Mouse (Mus musculus) heart, embryonic 15.5 days (tissue): ENCODE measurements around the gene Spns2. TPM values are rescaled to one million over a fixed set of nuclear protein-coding genes. Genes with fewer than 3 reads are reported as not detected.

Experiments used
- ATAC-seq: fragments of 200-750 bp; cut with Nextera tagmentation; replicated peaks from 2 replicates; pipeline ENCODE4 v1.8.0; 2017; ENCODE audit warnings: low read depth, moderate TSS enrichment; ENCODE audit not compliant: insufficient number of reproducible peaks, insufficient read depth, low FRiP score
- H3K27ac ChIP-seq: fragments of 300-500 bp; sonication (generic); 2 replicates; pipeline ENCODE4 v1.5.1; 2015; ENCODE audit warnings: mild to moderate bottlenecking, inconsistent platforms
- H3K27me3 ChIP-seq: fragments of 300-500 bp; sonication (generic); 2 replicates; pipeline ENCODE4 v1.6.1; 2015; ENCODE audit warnings: inconsistent platforms
- H3K36me3 ChIP-seq: fragments of 300-500 bp; sonication (generic); 2 replicates; pipeline ENCODE4 v1.6.1; 2015; ENCODE audit warnings: mild to moderate bottlenecking, inconsistent platforms
- H3K4me1 ChIP-seq: fragments of 300-500 bp; sonication (generic); replicated peaks from 2 replicates; pipeline ENCODE4 v1.6.1; 2015; ENCODE audit warnings: inconsistent platforms
- H3K4me2 ChIP-seq: fragments of 300-500 bp; sonication (generic); 2 replicates; pipeline ENCODE4 v1.6.1; 2015; ENCODE audit warnings: inconsistent platforms, mild to moderate bottlenecking, moderate library complexity
- H3K4me3 ChIP-seq: fragments of 300-500 bp; sonication (generic); 2 replicates; pipeline ENCODE4 v1.5.1; 2015; ENCODE audit warnings: mild to moderate bottlenecking, inconsistent platforms
- H3K9ac ChIP-seq: fragments of 300-500 bp; sonication (generic); 2 replicates; pipeline ENCODE4 v1.6.1; 2015; ENCODE audit warnings: mild to moderate bottlenecking, inconsistent platforms
- H3K9me3 ChIP-seq: fragments of 300-500 bp; sonication (generic); replicated peaks from 2 replicates; pipeline ENCODE4 v1.6.1; 2016; ENCODE audit warnings: inconsistent platforms
- WGBS: fragments of 180-500 bp; shearing (Covaris S2); methylation state at CpG from one replicate; pipeline ENCODE4 v1.1.7; 2015; ENCODE audit warnings: mixed read lengths; 5-methylcytosine and 5-hydroxymethylcytosine counted together
- polyA plus RNA-seq: library from polyadenylated mRNA; unstranded; fragments of >200 nt; fragmentation: Nextera tagmentation; extraction: Ambion mirVana; gene quantifications from 2 replicates; pipeline ENCODE4 v1.2.1, GENCODE M21; 2015

The Spns2 gene
- polyA plus RNA-seq, 1 experiment from 2014 or later = 2.8 TPM

DNA sequence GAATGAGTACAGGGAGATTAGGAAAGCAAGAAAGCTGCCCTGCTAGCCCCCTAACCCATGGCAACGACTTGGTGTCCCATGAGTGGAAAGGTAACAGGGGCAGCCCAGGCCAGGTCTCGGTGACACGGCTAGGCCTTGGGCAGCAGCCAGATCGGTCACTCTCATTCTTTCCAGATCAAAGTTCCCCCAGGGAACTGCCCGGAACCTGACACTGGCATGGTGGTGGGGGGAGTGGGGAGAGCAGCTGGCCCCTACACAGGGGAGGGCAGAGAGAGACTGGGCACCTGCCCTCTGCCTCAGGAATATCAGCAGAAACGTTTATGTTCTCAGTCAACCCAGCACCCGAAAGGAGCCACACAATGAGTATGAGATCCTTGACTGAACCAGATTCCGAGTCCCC, 71.5 kb downstream of the Spns2 start:
- WGBS = 39% methylated on average over 8 of the region's 8 CpGs
- no peaks in the 10 kb centered on the region for H3K27me3 ChIP-seq
- no peak overlapping the region for H3K9ac ChIP-seq

DNA sequence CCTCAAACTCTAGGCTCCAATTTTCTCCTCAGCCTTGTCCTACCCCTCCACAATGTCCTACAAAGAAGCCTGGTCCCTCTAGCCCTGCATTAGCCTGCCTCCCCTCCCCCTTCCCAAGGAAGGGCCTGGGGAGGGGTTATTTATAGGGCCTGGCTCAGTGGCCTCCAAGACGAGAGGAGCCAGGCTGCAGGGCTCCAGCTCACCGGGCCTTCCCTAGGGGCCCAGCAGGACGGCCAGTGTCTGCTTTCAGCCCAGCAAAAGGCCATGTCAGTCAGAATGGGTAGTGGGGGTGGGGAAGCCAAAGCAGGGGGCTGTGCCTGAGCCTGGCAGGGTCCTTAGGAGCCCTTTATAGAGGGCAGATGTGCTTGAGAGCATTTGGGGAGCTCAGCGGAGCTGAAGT, 72.3 kb downstream of the Spns2 start:
- Histone ChIP-seq H3K4me3 (no peak overlapping the region), H3K36me3 (no peaks in the 10 kb centered on the region), H3K9me3 (no peaks in the 10 kb centered on the region), H3K4me2 (no peak overlapping the region), H3K9ac (no peak overlapping the region), H3K27ac (peak overlapping the region; percentile 70), H3K4me1 (peaks cover 66% of the 10 kb centered on the region), H3K27me3 (no peaks in the 10 kb centered on the region)
- 28% methylated on average over 4 of the region's 4 CpGs for WGBS
- no peak for ATAC-seq

More for the DNA sequence above, 71.5 kb downstream of the Spns2 start:
- Histone ChIP-seq H3K9me3 (no peaks in the 10 kb centered on the region), H3K4me3 (no peak overlapping the region), H3K4me1 (peaks cover 57% of the 10 kb centered on the region), H3K27ac (peak overlapping the region; percentile 11; the same call in 1 of the 2 replicates), H3K4me2 (no peak overlapping the region), H3K36me3 (no peaks in the 10 kb centered on the region)
- ATAC-seq = no peak

DNA sequence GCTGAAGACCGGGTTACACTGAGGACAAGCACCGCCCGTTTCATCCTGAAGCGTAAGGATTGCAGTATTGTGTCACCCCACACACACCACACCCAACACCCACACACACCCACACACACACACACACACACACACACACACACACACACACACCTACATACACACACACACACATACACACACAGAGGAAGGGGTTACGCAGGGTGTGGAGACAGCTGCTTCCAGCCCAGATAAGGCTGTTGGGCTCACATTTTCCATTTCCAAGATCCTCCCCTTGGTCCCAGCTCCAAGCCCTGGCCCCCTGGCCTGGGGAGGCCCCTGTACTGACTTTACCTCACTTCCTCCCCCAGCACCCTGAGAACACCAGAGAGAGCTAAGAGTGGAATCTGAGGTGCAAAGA, 73.0 kb downstream of the Spns2 start:
- H3K4me3 ChIP-seq = no peak overlapping the region
- H3K27ac ChIP-seq = peak overlapping the region; percentile 70
- no peaks in the 10 kb centered on the region for H3K36me3 ChIP-seq
- ATAC-seq = peak; percentile 72
- 46% methylated on average over 5 of the region's 5 CpGs for WGBS
- 0 out of 2 replicates have a peak overlapping the region, but pooled peaks have one; percentile 17 for H3K9ac ChIP-seq
- no peak overlapping the region; the same call in 1 of the 2 replicates for H3K4me2 ChIP-seq
- no peaks in the 10 kb centered on the region for H3K9me3 ChIP-seq
- H3K4me1 ChIP-seq = peaks cover 73% of the 10 kb centered on the region
- H3K27me3 ChIP-seq = no peaks in the 10 kb centered on the region

DNA sequence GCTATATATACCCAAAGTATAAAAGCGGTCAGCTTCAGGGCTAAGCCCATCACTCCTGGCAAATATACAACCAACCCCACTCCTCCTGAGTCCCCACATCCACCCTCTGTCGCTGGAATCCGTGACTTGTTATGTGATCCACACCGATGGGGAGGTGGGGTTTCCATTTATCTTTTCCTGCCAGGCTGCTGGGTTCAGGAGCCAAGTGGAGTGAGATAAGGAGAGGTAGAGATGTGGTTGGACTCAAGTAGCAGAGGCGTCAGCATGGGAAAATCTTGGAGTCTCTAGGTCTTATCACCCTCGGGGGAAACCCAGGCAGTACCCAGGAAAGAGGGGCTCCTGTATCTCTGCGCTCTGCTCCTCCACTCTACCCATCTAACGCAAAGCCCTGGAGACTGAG, 74.5 kb downstream of the Spns2 start:
- no peak overlapping the region for H3K4me3 ChIP-seq
- peak overlapping the region; percentile 95 for H3K27ac ChIP-seq
- 26% methylated on average over 8 of the region's 8 CpGs for WGBS
- peak overlapping the region; percentile 37 for H3K4me2 ChIP-seq
- H3K9ac ChIP-seq = no peak overlapping the region
- H3K4me1 ChIP-seq = peaks cover 73% of the 10 kb centered on the region
- ATAC-seq = no peak
- no peaks in the 10 kb centered on the region for H3K36me3 ChIP-seq
- no peaks in the 10 kb centered on the region for H3K9me3 ChIP-seq
- H3K27me3 ChIP-seq = no peaks in the 10 kb centered on the region

DNA sequence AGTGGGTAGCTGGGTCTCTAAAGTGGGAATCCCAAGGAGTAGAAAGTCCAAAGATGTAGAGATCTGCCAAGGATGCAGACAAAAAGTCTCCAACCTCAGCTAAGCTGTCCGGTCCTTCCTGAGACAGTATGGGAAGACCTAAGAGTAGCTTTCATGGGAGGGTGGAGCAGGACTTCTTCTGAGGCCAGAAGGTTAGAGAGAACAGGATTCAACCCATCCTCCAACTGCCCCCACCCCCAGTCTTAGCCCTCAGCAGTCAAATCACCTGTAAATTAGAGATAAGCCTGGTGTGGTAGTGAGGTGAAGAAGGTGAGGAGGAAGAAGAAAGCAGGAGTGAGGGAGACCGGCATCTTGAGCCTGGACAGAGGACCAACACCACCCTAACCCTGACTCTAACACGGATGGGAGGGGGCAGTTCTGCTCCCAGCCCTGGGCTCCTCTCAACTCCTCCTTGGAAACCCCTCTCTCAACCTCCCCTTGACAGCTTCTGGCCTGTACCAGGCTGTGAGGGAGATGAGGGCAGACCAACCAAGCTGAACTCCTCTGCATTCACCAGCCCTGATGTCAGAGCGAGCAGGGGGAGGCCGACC, 76.0 kb downstream of the Spns2 start:
- Histone ChIP-seq H3K4me1 (peaks cover 84% of the 10 kb centered on the region), H3K27ac (peak overlapping the region; percentile 95), H3K9ac (peak overlapping the region; percentile 3; the same call in 1 of the 2 replicates), H3K27me3 (no peaks in the 10 kb centered on the region), H3K4me2 (peak overlapping the region; percentile 37), H3K36me3 (no peaks in the 10 kb centered on the region), H3K9me3 (no peaks in the 10 kb centered on the region), H3K4me3 (peak overlapping the region; percentile 21; the same call in 1 of the 2 replicates)
- no peak for ATAC-seq
- 64% methylated on average over 5 of the region's 5 CpGs for WGBS

DNA sequence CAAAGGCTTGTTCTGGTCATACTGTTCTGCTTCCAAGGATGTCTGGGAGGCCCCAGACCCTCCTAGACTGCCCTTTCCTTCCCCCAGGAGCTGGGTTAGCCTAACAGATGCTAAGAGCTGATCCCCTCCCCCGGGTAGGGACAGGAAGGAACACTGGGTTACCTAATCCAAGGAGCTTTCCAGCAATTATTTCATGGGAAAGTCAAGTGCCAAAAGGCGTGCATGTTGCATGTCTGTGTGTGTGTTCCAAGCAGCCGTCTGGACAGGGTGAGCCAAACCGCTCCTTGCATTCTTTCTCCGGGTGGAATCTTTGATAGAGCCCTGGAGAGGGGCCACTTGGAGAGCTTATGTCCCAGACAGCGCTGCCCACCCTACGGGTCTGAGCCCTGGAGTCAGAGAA, 76.7 kb downstream of the Spns2 start:
- Histone ChIP-seq H3K4me1 (peaks cover 84% of the 10 kb centered on the region), H3K36me3 (no peaks in the 10 kb centered on the region), H3K9ac (peak overlapping the region; percentile 3; the same call in 1 of the 2 replicates), H3K27ac (peak overlapping the region; percentile 95), H3K4me2 (peak overlapping the region; percentile 37; the same call in 1 of the 2 replicates), H3K27me3 (no peaks in the 10 kb centered on the region), H3K4me3 (peak overlapping the region; percentile 21), H3K9me3 (no peaks in the 10 kb centered on the region)
- peak; percentile 2; the same call in 1 of the 2 replicates for ATAC-seq
- WGBS = 30% methylated on average over 7 of the region's 7 CpGs

DNA sequence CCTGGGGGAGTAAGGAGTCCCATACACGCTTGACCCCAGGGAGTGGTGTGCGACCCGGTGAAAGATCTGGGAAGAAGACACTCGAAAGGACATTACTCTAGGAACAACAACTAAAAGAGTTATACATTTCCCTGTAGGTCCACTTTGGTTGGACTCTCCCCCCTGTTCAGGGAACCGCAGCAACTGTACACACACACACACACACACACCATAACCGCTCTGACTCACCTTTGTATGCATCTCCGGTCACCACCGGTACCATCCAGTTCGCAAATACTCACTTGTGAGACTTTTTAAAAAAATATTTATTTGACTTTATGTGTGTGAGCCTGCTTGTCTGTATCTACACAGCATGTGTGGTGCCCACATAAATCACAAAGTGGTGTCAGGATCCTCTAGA, 77.8 kb downstream of the Spns2 start:
- WGBS = 21% methylated on average over 9 of the region's 9 CpGs
- H3K36me3 ChIP-seq = no peaks in the 10 kb centered on the region
- peaks cover 82% of the 10 kb centered on the region for H3K4me1 ChIP-seq
- H3K9ac ChIP-seq = 0 out of 2 replicates have a peak overlapping the region, but pooled peaks have one; percentile 85
- ATAC-seq = no peak
- H3K9me3 ChIP-seq = no peaks in the 10 kb centered on the region
- H3K4me2 ChIP-seq = peak overlapping the region; percentile 77
- H3K27me3 ChIP-seq = no peaks in the 10 kb centered on the region
- H3K27ac ChIP-seq = peak overlapping the region; percentile 95
- H3K4me3 ChIP-seq = peak overlapping the region; percentile 70

DNA sequence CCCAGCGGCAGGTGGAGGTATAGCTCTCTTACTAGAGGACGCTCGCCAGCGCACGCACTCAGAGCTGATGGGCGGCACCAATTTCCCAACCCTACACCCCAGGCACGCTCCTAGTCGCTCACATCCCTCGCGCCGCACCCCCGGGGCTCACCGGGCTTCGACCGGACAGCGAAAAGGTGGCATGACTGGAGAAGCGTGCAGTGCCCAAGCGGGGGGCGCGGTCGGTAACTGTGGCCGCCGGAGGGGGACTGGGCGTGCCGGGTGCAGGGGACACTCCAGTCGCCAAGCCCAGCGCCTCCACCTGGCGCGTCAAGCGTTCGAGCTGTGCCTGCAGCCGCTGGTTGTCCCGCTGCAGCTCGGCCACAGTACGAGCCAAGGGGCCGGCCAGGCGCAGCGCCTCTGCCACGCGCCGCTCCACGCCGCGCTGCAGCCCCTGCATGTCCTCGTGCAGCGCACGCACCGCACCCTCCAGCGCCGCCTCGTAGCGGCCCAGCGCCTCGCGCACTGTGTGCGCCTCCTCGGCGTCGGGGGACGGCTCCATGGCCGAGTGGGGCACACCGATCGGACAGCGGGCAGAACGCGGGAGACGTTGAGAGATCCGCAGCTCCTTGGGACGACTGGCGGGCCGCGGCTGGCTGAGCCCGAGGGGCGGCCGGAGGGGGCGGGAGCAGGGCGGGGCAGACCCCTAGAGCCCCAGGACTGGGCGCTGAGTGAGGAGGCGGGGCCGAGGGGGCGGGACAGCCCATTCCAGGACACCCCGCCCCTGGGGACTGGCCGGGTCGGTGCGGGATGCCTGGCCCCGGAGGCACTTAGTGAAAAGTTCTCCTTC, 78.4 kb downstream of the Spns2 start, which contains the start of gene Smtnl2:
TSS of gene Smtnl2 (minus strand) at position 621 of the 829 bp plus-strand sequence.
- peak within 1 kb of the TSS; percentile 95 for H3K27ac ChIP-seq
- peak; percentile 87 for ATAC-seq
- WGBS = under 1% methylated on average over 85 of the region's 86 CpGs
- H3K9ac ChIP-seq = peak within 1 kb of the TSS; percentile 85
- no peaks in the 10 kb centered on the region for H3K36me3 ChIP-seq
- H3K27me3 ChIP-seq = no peaks in the 10 kb centered on the region
- peak within 1 kb of the TSS; percentile 70 for H3K4me3 ChIP-seq
- peaks cover 82% of the 10 kb centered on the region for H3K4me1 ChIP-seq
- no peaks in the 10 kb centered on the region for H3K9me3 ChIP-seq
- H3K4me2 ChIP-seq = peak within 1 kb of the TSS; percentile 77

DNA sequence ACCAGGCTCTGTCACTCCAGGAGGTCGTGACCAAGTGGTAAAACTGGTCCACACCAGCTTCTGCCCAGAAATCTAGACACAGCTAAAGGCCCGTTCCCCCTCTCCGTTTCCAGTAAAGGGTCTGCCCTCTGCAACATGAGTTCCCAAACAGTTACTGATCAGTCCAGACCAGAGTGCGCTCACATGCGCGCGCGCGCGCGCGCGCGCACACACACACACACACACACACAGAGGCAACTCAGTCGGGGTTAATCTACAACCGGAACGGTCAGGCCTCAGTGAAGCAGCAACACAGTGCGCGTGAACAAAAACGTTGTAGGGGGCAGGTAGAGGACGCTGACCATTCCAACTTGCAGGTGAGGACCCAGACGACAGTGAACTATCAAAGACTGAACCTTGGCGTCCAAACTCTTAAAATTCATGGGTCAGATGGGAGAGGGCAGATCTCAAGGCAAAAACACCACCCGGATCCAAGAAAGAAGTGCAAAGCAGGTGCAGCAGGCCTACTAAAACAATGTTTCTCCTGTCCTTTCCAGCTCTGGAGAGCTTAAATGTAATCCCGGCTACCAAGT, 79.1 kb downstream of the Spns2 start:
- Histone ChIP-seq H3K9ac (peak overlapping the region; percentile 85), H3K36me3 (no peaks in the 10 kb centered on the region), H3K4me1 (peaks cover 82% of the 10 kb centered on the region), H3K4me3 (peak overlapping the region; percentile 70), H3K27me3 (no peaks in the 10 kb centered on the region), H3K9me3 (no peaks in the 10 kb centered on the region), H3K4me2 (peak overlapping the region; percentile 77), H3K27ac (peak overlapping the region; percentile 95)
- WGBS = 1% methylated on average over 25 of the region's 25 CpGs
- no peak for ATAC-seq

DNA sequence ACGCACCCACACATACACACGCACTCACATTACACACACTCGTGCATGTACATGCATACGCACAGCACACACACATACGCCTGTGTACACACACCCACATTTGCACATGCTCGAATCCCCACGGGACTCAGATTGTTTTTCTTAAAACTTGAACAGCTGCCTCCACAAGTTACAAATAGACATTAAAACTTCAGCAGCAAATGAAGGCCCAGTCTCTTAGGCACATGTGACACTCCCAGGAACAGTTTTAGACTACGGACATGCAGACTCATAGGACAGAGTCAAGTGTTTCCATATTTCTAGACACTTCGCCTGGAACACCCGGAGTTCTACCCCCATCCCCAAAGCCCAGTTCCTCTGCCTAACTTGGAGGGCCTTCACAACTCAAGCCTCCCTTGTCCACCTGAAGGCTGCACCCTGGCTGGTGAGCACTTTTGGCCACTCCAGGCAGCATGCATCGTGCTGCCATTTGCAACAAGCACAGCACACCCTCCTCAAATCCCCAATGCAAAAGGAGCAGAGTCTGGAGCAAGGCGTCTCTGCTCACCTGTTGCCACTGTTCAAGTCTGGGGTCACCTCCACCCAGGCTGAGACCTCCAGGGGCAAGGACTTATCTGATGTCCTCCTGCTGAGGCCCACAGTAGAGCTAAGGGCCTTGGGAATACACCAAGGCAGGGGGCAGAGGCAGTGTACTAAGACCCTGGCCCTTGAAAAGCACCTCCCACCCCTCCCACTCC, 79.9 kb downstream of the Spns2 start:
- no peak for ATAC-seq
- Histone ChIP-seq H3K27me3 (no peaks in the 10 kb centered on the region), H3K9me3 (no peaks in the 10 kb centered on the region), H3K4me3 (peak overlapping the region; percentile 70), H3K4me2 (peak overlapping the region; percentile 77), H3K9ac (peak overlapping the region; percentile 85), H3K4me1 (peaks cover 81% of the 10 kb centered on the region), H3K36me3 (no peaks in the 10 kb centered on the region), H3K27ac (peak overlapping the region; percentile 95)
- 34% methylated on average over 12 of the region's 12 CpGs for WGBS
